Mouse (Mus musculus): Measurements from ENCODE around the gene Asb14. TPM values are rescaled to one million over a fixed set of nuclear protein-coding genes. Genes with fewer than 3 reads are reported as not detected.

Gene Asb14
- polyA plus RNA-seq, 2 experiments from 2014 or later = 1.5 TPM; not detected in 1

Other genes with a start within 250 kb of the Asb14 start
- gene Pde12, start 224.7 kb upstream of the Asb14 start, polyA plus RNA-seq (2017; shearing (Covaris generic)) = 1 to 10 TPM; 4.8 to 4.9 TPM
- not detected for gene Dnah12, start 201.3 kb upstream of the Asb14 start, polyA plus RNA-seq (2017; shearing (Covaris generic))
- 10 to 100 TPM; 26.2 to 38.2 TPM for gene Appl1, start 76.7 kb downstream of the Asb14 start, polyA plus RNA-seq (2017; shearing (Covaris generic))
- under 1 TPM in 1 of 2 experiments, not detected in 1; 0.88 TPM for gene Hesx1, start 99.9 kb downstream of the Asb14 start, polyA plus RNA-seq (2017; shearing (Covaris generic))
- gene Il17rd, start 144.4 kb downstream of the Asb14 start, polyA plus RNA-seq (2017; shearing (Covaris generic)) = under 1 TPM; 0.32 to 0.33 TPM
- 100 to 1,000 TPM; 120 to 133 TPM for gene Arhgef3, start 220.3 kb downstream of the Asb14 start, polyA plus RNA-seq (2017; shearing (Covaris generic))

All from activated CD4-positive, CD25-positive, alpha-beta regulatory T cell, adult 4 months (primary cell).